In genomic region chr12:86952331-86952850, GRCm38 (mm10) we compare ENCODE assay signal across 23 mouse cellular contexts. TPM values are rescaled to one million over a fixed set of nuclear protein-coding genes. Genes with fewer than 3 reads are reported as not detected.
DNase-seq lines count a peak whose midpoint lies in the region; ATAC-seq and TF ChIP-seq lines count a peak whose summit lies in the region.
"Had no signal": no experiment of that assay in that cellular context is flagged by ENCODE, and none has a peak within 500 bp of the region (broad histone marks: within the 10 kb centered on the region; RNA-seq: fewer than 3 reads in every experiment).

No protein-coding gene starts in this region.

- TF ChIP-seq POLR2A in cerebellum, adult 2 months (IDR thresholded peaks at IDR 0.05; ENCODE audit: borderline replicate concordance, insufficient read depth, low read length), result no peak
- TF ChIP-seq POLR2A in olfactory bulb, adult 2 months (IDR thresholded peaks at IDR 0.05; ENCODE audit: insufficient read depth, low read depth, low read length), result no peak

- no peaks in the 10 kb centered on the region for H3K9me3 ChIP-seq in forebrain, embryonic 13.5 days (replicated peaks)
- H3K9me3 ChIP-seq: embryonic facial prominence, embryonic 12.5 days; G1E; neural tube, embryonic 15.5 days had no signal

- ATAC-seq in forebrain, embryonic 13.5 days, result no peak
- ATAC-seq: CD4-positive, CD25-positive, alpha-beta regulatory T cell, adult 4 months; inflammation-experienced regulatory T-cells, adult 6 months had no signal

- H3K4me1 ChIP-seq in cerebellum, adult 2 months (ENCODE audit: control insufficient read depth, insufficient read depth, low read length), result peaks cover 25% of the 10 kb centered on the region; the same call in 1 of the 2 replicates
- peaks cover 42% of the 10 kb centered on the region for H3K4me1 ChIP-seq in forebrain, embryonic 13.5 days
- peaks cover 8% of the 10 kb centered on the region; the same call in 1 of the 2 replicates for H3K4me1 ChIP-seq in olfactory bulb, adult 2 months (ENCODE audit: control insufficient read depth, insufficient read depth, low read length)

- H3K27ac ChIP-seq in cerebellum, adult 2 months (ENCODE audit: insufficient read depth, low read length), result peak overlapping the region; percentile 62
- H3K27ac ChIP-seq in forebrain, embryonic 13.5 days, result peak overlapping the region; percentile 63
- 0 out of 2 replicates have a peak overlapping the region, but pooled peaks have one; percentile 26 for H3K27ac ChIP-seq in olfactory bulb, adult 2 months (ENCODE audit: insufficient read depth, low read depth, low read length)
- H3K27ac ChIP-seq: embryonic facial prominence, embryonic 12.5 days; liver, embryonic 14.5 days; neural tube, embryonic 15.5 days had no signal

- H3K4me2 ChIP-seq in forebrain, embryonic 13.5 days, result no peak overlapping the region
- H3K4me2 ChIP-seq: embryonic facial prominence, embryonic 12.5 days; neural tube, embryonic 15.5 days had no signal

- no peaks in the 10 kb centered on the region for H3K27me3 ChIP-seq in cerebellum, adult 2 months (ENCODE audit: control insufficient read depth, insufficient read depth, low read length)
- no peaks in the 10 kb centered on the region for H3K27me3 ChIP-seq in forebrain, embryonic 13.5 days
- H3K27me3 ChIP-seq: embryonic facial prominence, embryonic 12.5 days; neural tube, embryonic 15.5 days had no signal

- 55% methylated on average over 10 of the region's 10 CpGs for WGBS in cerebellum, adult 2 months
- WGBS in forebrain, embryonic 13.5 days, result 52% methylated on average over 10 of the region's 10 CpGs
- 49% methylated on average over 10 of the region's 10 CpGs for WGBS in olfactory bulb, adult 2 months

- peak overlapping the region; percentile 18; the same call in 1 of the 2 replicates for H3K9ac ChIP-seq in forebrain, embryonic 13.5 days
- H3K9ac ChIP-seq: embryonic facial prominence, embryonic 12.5 days; liver, embryonic 14.5 days; neural tube, embryonic 15.5 days had no signal

- peaks cover 44% of the 10 kb centered on the region for H3K36me3 ChIP-seq in forebrain, embryonic 13.5 days (ENCODE audit: poor library complexity, severe bottlenecking)

- H3K4me3 ChIP-seq in cerebellum, adult 2 months (replicated peaks; ENCODE audit: insufficient read depth, low read depth, low read length), result peak overlapping the region; percentile 6
- no peak overlapping the region for H3K4me3 ChIP-seq in forebrain, embryonic 13.5 days
- H3K4me3 ChIP-seq in olfactory bulb, adult 2 months (ENCODE audit: insufficient read depth, low read depth, low read length), result no peak overlapping the region
- H3K4me3 ChIP-seq: embryonic facial prominence, embryonic 12.5 days; myocyte; neural tube, embryonic 15.5 days had no signal

- no peak for DNase-seq in cerebellum, adult 2 months
- DNase-seq in cerebellum, postnatal 25 days, result no peak
- peak; percentile 38 for DNase-seq in kidney, adult 11 months
- no peak for DNase-seq in kidney, postnatal 25 days
- no peak for DNase-seq in adrenal gland, postnatal 25 days
- DNase-seq in thymus, adult 18-20 months, result no peak
- DNase-seq: cerebellum, adult 11 months; heart, postnatal 4 days; layer of hippocampus, postnatal 36 days; retina, postnatal 1 day had no signal

- TF ChIP-seq CTCF in cerebellum, adult 2 months (IDR thresholded peaks at IDR 0.05; ENCODE audit: borderline replicate concordance, insufficient read depth, low read depth, low read length), result no peak
- no peak for TF ChIP-seq CTCF in olfactory bulb, adult 2 months (IDR thresholded peaks at IDR 0.05; ENCODE audit: insufficient read depth, low read depth, low read length)

RNA-seq across cellular contexts. Expression of gene Cipc, which starts 5.5 kb away (rescaled TPM):
- 122 and 127 TPM in 2 replicates for polyA plus RNA-seq in cerebellum, adult 2 months (2012; rRNA removed)
- polyA plus RNA-seq in forebrain, embryonic 13.5 days (2015; fragmentation: Nextera tagmentation; extraction: Ambion mirVana), result 46.1 and 53.1 TPM in 2 replicates
- 112 TPM in 1 of 2 replicates, not detected in the other for polyA plus RNA-seq in olfactory bulb, adult 2 months (2012; ENCODE audit: insufficient read depth, insufficient read length, low replicate concordance, missing spikeins)
- total RNA-seq in adrenal gland, postnatal 25 days (2021), result 29.9 and 31.0 TPM in 2 replicates

RNA-seq across cellular contexts. Expression of gene Zdhhc22, which starts 37.8 kb away (rescaled TPM):
- 28.1 and 29.3 TPM in 2 replicates for polyA plus RNA-seq in cerebellum, adult 2 months (2012; rRNA removed)
- 2.3 and 2.7 TPM in 2 replicates for polyA plus RNA-seq in forebrain, embryonic 13.5 days (2015; fragmentation: Nextera tagmentation; extraction: Ambion mirVana)
- not detected in 2 replicates for polyA plus RNA-seq in olfactory bulb, adult 2 months (2012; ENCODE audit: insufficient read depth, insufficient read length, low replicate concordance, missing spikeins)
- 0.86 and 1.9 TPM in 2 replicates for total RNA-seq in adrenal gland, postnatal 25 days (2021)
- total RNA-seq: common myeloid progenitor, adult 5-6 weeks; heart, postnatal 4 days had no signal
- polyA plus RNA-seq: G1E; gonadal fat pad, adult 2 months; kidney, embryonic 14.5 days; large intestine, adult 2 months; liver, embryonic 14.5 days had no signal
